Mouse (Mus musculus) urinary bladder, postnatal 10 days (tissue): ENCODE data around the gene Prpf31.

Source experiments
- DNase-seq: peaks from one replicate; pipeline ENCODE4 v3.0.0; 2022; ENCODE audit warnings: low spot score

Prpf31 gene

GRCm38 (mm10) chr7:3685400-3686187 lies 55.8 kb downstream of the Prpf31 start:
- no peak for DNase-seq

DNA sequence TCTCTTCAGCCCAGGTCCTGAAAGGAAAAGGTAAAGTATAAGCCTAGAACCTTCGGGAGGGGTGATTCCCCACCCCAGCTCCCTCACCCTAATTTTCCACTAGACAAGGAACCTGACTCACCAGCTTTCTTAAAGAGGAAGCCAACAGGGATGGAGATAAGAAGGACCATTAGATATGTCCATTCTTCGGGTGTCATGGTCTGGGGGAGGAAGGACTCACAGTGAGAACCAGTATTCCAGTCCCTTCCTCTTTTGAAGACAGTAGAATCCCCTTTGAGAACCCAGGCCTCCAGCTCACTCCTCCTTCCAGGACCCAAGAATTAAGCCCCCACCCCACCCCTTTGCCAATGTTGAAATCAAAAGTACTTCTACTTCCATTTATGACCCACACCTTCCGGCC lies 62.1 kb downstream of the Prpf31 start:
- DNase-seq = no peak
